Mouse (Mus musculus) G1E (cell line): Measurements from ENCODE around the gene Gm11639. TPM values are rescaled to one million over a fixed set of nuclear protein-coding genes. Genes with fewer than 3 reads are reported as not detected.
A peak's percentile ranks its signal among the peaks of the same experiment; 100 is the strongest.

ENCODE experiments used
- ATAC-seq: 2 replicates; pipeline ENCODE4 v1.8.0; 2016; ENCODE audit warnings: mild to moderate bottlenecking; ENCODE audit not compliant: insufficient number of reproducible peaks, poor library complexity, low FRiP score, severe bottlenecking; ENCODE audit errors: extremely low read depth
- DNase-seq: peaks from one replicate; pipeline ENCODE4 v3.0.0; 2012; ENCODE audit warnings: low spot score
- H3K27me3 ChIP-seq: 2 replicates; pipeline ENCODE4 v1.6.1; 2012; ENCODE audit warnings: mild to moderate bottlenecking, low read length, inconsistent platforms; ENCODE audit not compliant: insufficient read depth
- H3K36me3 ChIP-seq: replicated peaks from 2 replicates; pipeline ENCODE3; 2012; ENCODE audit warnings: mild to moderate bottlenecking, inconsistent platforms
- H3K4me1 ChIP-seq: 2 replicates; pipeline ENCODE4 v1.6.1; 2012; ENCODE audit warnings: low read depth, low read length, inconsistent platforms, mixed read lengths; ENCODE audit not compliant: insufficient read depth
- H3K4me3 ChIP-seq: 2 replicates; pipeline ENCODE4 v1.5.1; 2012; ENCODE audit warnings: low read depth, mild to moderate bottlenecking, inconsistent platforms, low read length, moderate library complexity, mixed read lengths
- H3K9me3 ChIP-seq: replicated peaks from 2 replicates; pipeline ENCODE4 v1.6.1; 2012; ENCODE audit warnings: inconsistent platforms
- CTCF ChIP-seq: IDR thresholded peaks from 2 replicates; pipeline ENCODE4 v1.5.1; 2012; ENCODE audit warnings: low read depth, low read length, inconsistent platforms, mixed read lengths
- GATA1 ChIP-seq: IDR thresholded peaks from 2 replicates; pipeline ENCODE4 v1.6.1; 2012; ENCODE audit warnings: borderline replicate concordance, low read length, inconsistent platforms, mixed read lengths
- GATA2 ChIP-seq: IDR thresholded peaks from 2 replicates; pipeline ENCODE4 v1.6.1; 2012; ENCODE audit warnings: low read depth, low read length, inconsistent platforms, borderline replicate concordance
- POLR2AphosphoS5 ChIP-seq: IDR thresholded peaks from 2 replicates; pipeline ENCODE4 v1.6.1; 2012; ENCODE audit warnings: low read depth, low read length, inconsistent platforms; ENCODE audit not compliant: insufficient replicate concordance
- TAL1 ChIP-seq: conservative IDR thresholded peaks from 2 replicates; pipeline ENCODE4 v1.6.1; 2012; ENCODE audit warnings: low read depth, low read length, inconsistent platforms, mixed read lengths
- polyA plus RNA-seq: library from polyadenylated mRNA; stranded (reverse); fragments of >175 nt; gene quantifications from 2 replicates; pipeline ENCODE4 v1.2.3, GENCODE M21; 2012
- total RNA-seq, 2 experiments: library from RNA; stranded (forward) in 1 of 2; stranded (reverse) in 1 of 2; fragments of 200-1000 nt in 1 of 2; fragments of >200 nt in 1 of 2; fragmentation: Nextera tagmentation in 1 of 2; gene quantifications; 2 replicates each; pipeline ENCODE4 v1.2.3; 2014 to 2017

The Gm11639 gene
- total and polyA plus RNA-seq, 3 experiments = under 0.01 TPM; not detected in 2

GRCm38 (mm10) chr11:104767068-104767467 lies 81.6 kb downstream of the Gm11639 start:
- no peaks in the 10 kb centered on the region for H3K9me3 ChIP-seq
- TF ChIP-seq GATA2 (no peak), CTCF (no peak), GATA1 (no peak), POLR2AphosphoS5 (no peak), TAL1 (no peak)
- no peak for ATAC-seq
- 0 out of 2 replicates have a peak, but pooled peaks cover 6% of the 10 kb centered on the region for H3K27me3 ChIP-seq
- H3K4me1 ChIP-seq = peaks cover 2% of the 10 kb centered on the region; the same call in 1 of the 2 replicates
- H3K36me3 ChIP-seq = no peaks in the 10 kb centered on the region
- no peak overlapping the region for H3K4me3 ChIP-seq
- no peak for DNase-seq

- 0 out of 2 replicates have a peak, but pooled peaks cover 6% of the 10 kb centered on the region for H3K27me3 ChIP-seq
- DNase-seq (peak; percentile 11), ATAC-seq (no peak)
- peaks cover 2% of the 10 kb centered on the region; the same call in 1 of the 2 replicates for H3K4me1 ChIP-seq
- no peaks in the 10 kb centered on the region for H3K36me3 ChIP-seq
- no peak overlapping the region for H3K4me3 ChIP-seq
- TF ChIP-seq POLR2AphosphoS5 (no peak), CTCF (peak; percentile 66)
- no peaks in the 10 kb centered on the region for H3K9me3 ChIP-seq
These were observed 82.6 kb downstream of the Gm11639 start for GRCm38 (mm10) chr11:104768072-104768471.

- TF ChIP-seq CTCF = no peak
- TF ChIP-seq GATA2 = no peak
- TF ChIP-seq TAL1 = no peak
- no peak for TF ChIP-seq POLR2AphosphoS5
- TF ChIP-seq GATA1 = no peak
These were observed 93.3 kb downstream of the Gm11639 start for GRCm38 (mm10) chr11:104778796-104779195.

GRCm38 (mm10) chr11:104944723-104945122 lies 259.2 kb downstream of the Gm11639 start:
- no peak for ATAC-seq
- DNase-seq = no peak
- TF ChIP-seq POLR2AphosphoS5 (no peak), CTCF (no peak), TAL1 (no peak), GATA2 (no peak), GATA1 (no peak)
- Histone ChIP-seq H3K4me1 (no peaks in the 10 kb centered on the region), H3K27me3 (peaks cover 4% of the 10 kb centered on the region; the same call in 1 of the 2 replicates), H3K4me3 (no peak overlapping the region), H3K9me3 (no peaks in the 10 kb centered on the region), H3K36me3 (no peaks in the 10 kb centered on the region)

More at GRCm38 (mm10) chr11:104778796-104779195, 93.3 kb downstream of the Gm11639 start:
- Histone ChIP-seq H3K4me3 (no peak overlapping the region), H3K27me3 (peaks cover 8% of the 10 kb centered on the region), H3K36me3 (no peaks in the 10 kb centered on the region), H3K9me3 (no peaks in the 10 kb centered on the region), H3K4me1 (no peaks in the 10 kb centered on the region)
- DNase-seq (no peak), ATAC-seq (no peak)

GRCm38 (mm10) chr11:104952349-104952748 lies 266.8 kb downstream of the Gm11639 start:
- Histone ChIP-seq H3K36me3 (no peaks in the 10 kb centered on the region), H3K9me3 (no peaks in the 10 kb centered on the region), H3K4me3 (no peak overlapping the region), H3K27me3 (peaks cover 2% of the 10 kb centered on the region), H3K4me1 (no peaks in the 10 kb centered on the region)
- DNase-seq (no peak), ATAC-seq (no peak)
- TF ChIP-seq TAL1 (no peak), GATA2 (no peak)

GRCm38 (mm10) chr11:104967862-104968261 lies 282.4 kb downstream of the Gm11639 start:
- Histone ChIP-seq H3K9me3 (no peaks in the 10 kb centered on the region), H3K36me3 (no peaks in the 10 kb centered on the region), H3K4me3 (no peak overlapping the region), H3K27me3 (peaks cover 4% of the 10 kb centered on the region), H3K4me1 (no peaks in the 10 kb centered on the region)
- DNase-seq (no peak), ATAC-seq (no peak)
- TF ChIP-seq GATA1 = no peak

- Histone ChIP-seq H3K9me3 (no peaks in the 10 kb centered on the region), H3K36me3 (no peaks in the 10 kb centered on the region), H3K4me3 (no peak overlapping the region), H3K4me1 (no peaks in the 10 kb centered on the region), H3K27me3 (peaks cover 4% of the 10 kb centered on the region)
- DNase-seq = no peak
- ATAC-seq = no peak
- TF ChIP-seq GATA2 = no peak
- TF ChIP-seq GATA1 = no peak
- no peak for TF ChIP-seq CTCF
- no peak for TF ChIP-seq POLR2AphosphoS5
- TF ChIP-seq TAL1 = no peak
These were observed 282.9 kb downstream of the Gm11639 start for GRCm38 (mm10) chr11:104968388-104968787.
